Mouse (Mus musculus) forebrain, embryonic 14.5 days (tissue): ENCODE results near the gene Cela2a. TPM values are rescaled to one million over a fixed set of nuclear protein-coding genes. Genes with fewer than 3 reads are reported as not detected.
A peak's percentile ranks its signal among the peaks of the same experiment; 100 is the strongest.

Source experiments
- ATAC-seq: fragments of 200-750 bp; cut with Nextera tagmentation; 2 replicates; pipeline ENCODE4 v1.8.0; 2017; ENCODE audit warnings: mild to moderate bottlenecking, moderate library complexity
- DNase-seq: peaks from one replicate; pipeline ENCODE4 v3.0.0-alpha.2; 2015; ENCODE audit warnings: low spot score
- H3K27ac ChIP-seq: fragments of 300-500 bp; sonication (generic); 2 replicates; pipeline ENCODE4 v1.5.1; 2014; ENCODE audit warnings: low read depth, mild to moderate bottlenecking, control low read depth, low read length, moderate library complexity
- H3K27me3 ChIP-seq: fragments of 300-500 bp; sonication (generic); replicated peaks from 2 replicates; pipeline ENCODE4 v1.6.1; 2014; ENCODE audit warnings: low read length, control low read depth, mixed read lengths; ENCODE audit not compliant: control insufficient read depth, insufficient read depth
- H3K36me3 ChIP-seq: fragments of 300-500 bp; sonication (generic); 2 replicates; pipeline ENCODE4 v1.6.1; 2014; ENCODE audit warnings: low read length, control low read depth; ENCODE audit not compliant: control insufficient read depth, insufficient read depth
- H3K4me1 ChIP-seq: fragments of 300-500 bp; sonication (generic); 2 replicates; pipeline ENCODE4 v1.6.1; 2014; ENCODE audit warnings: antibody characterized with exemption, low read length, control low read depth; ENCODE audit not compliant: control insufficient read depth, insufficient read depth
- H3K4me2 ChIP-seq: fragments of 300-500 bp; sonication (generic); 2 replicates; pipeline ENCODE4 v1.6.1; 2014; ENCODE audit warnings: mild to moderate bottlenecking, control low read depth, low read length
- H3K4me3 ChIP-seq: fragments of 300-500 bp; sonication (generic); 2 replicates; pipeline ENCODE4 v1.5.1; 2014; ENCODE audit warnings: low read depth, low read length, control low read depth
- H3K9ac ChIP-seq: fragments of 300-500 bp; sonication (generic); 2 replicates; pipeline ENCODE4 v1.6.1; 2014; ENCODE audit warnings: mild to moderate bottlenecking, low read length, control low read depth, moderate library complexity
- H3K9me3 ChIP-seq: fragments of 300-500 bp; sonication (generic); replicated peaks from 2 replicates; pipeline ENCODE4 v1.6.1; 2016; ENCODE audit warnings: low read length, control low read depth, mixed read lengths; ENCODE audit not compliant: control insufficient read depth
- WGBS: fragments of 180-500 bp; shearing (Covaris S2); extraction: QIAGEN DNeasy Blood & Tissue Kit; methylation state at CpG from one replicate; pipeline ENCODE4 v1.1.7; 2014; 5-methylcytosine and 5-hydroxymethylcytosine counted together
- polyA plus RNA-seq: library from polyadenylated mRNA; unstranded; fragments of >200 nt; fragmentation: Nextera tagmentation; extraction: Ambion mirVana; gene quantifications from 2 replicates; pipeline ENCODE4 v1.2.1, GENCODE M21; 2014

The Cela2a gene
- polyA plus RNA-seq, 1 experiment from 2014 or later, result not detected

GRCm38 (mm10) chr4:141796954-141797353 is 29.0 kb downstream of the Cela2a start:
- ATAC-seq (no peak), DNase-seq (no peak)
- Histone ChIP-seq H3K4me2 (no peak overlapping the region), H3K36me3 (peaks cover 8% of the 10 kb centered on the region; the same call in 1 of the 2 replicates), H3K4me1 (peaks cover 8% of the 10 kb centered on the region; the same call in 1 of the 2 replicates), H3K27ac (no peak overlapping the region), H3K9ac (no peak overlapping the region), H3K4me3 (no peak overlapping the region), H3K27me3 (no peaks in the 10 kb centered on the region), H3K9me3 (no peaks in the 10 kb centered on the region)
- 93% methylated on average over 4 of the region's 4 CpGs for WGBS

DNA sequence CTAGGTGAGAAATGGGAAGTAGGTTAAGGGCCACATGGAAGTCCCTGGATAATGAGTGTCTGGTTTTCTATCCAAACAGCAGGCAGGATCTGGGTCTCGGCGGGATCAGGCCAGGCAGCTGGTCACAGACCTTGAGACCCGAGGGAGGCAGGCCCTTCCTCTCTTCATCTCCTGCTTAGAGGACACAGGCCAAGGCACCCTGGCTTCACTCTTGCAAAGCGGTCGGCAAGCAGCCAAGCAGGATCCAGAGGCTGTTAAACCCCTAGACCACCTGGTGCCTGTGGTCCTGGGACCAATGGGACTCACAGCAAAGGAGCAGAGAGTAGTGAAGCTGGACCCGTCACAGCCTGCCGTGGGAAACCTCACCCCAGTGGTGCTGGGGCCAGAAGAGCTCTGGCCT is 29.6 kb downstream of the Cela2a start:
- Histone ChIP-seq H3K4me2 (no peak overlapping the region), H3K27ac (no peak overlapping the region), H3K4me3 (no peak overlapping the region), H3K36me3 (peaks cover 8% of the 10 kb centered on the region; the same call in 1 of the 2 replicates), H3K27me3 (no peaks in the 10 kb centered on the region), H3K9me3 (no peaks in the 10 kb centered on the region), H3K4me1 (peaks cover 8% of the 10 kb centered on the region; the same call in 1 of the 2 replicates), H3K9ac (no peak overlapping the region)
- WGBS, result 91% methylated on average over 7 of the region's 7 CpGs
- ATAC-seq, result no peak
- DNase-seq, result no peak

- WGBS, result 17% methylated on average over 5 of the region's 5 CpGs
- Histone ChIP-seq H3K27ac (peak overlapping the region; percentile 89), H3K4me1 (peaks cover 13% of the 10 kb centered on the region), H3K9ac (peak overlapping the region; percentile 77), H3K4me3 (peak overlapping the region; percentile 73), H3K27me3 (no peaks in the 10 kb centered on the region), H3K9me3 (no peaks in the 10 kb centered on the region), H3K4me2 (peak overlapping the region; percentile 64), H3K36me3 (peaks cover 8% of the 10 kb centered on the region; the same call in 1 of the 2 replicates)
- no peak for ATAC-seq
- DNase-seq, result no peak
Observed at GRCm38 (mm10) chr4:141794152-141794535, 31.8 kb downstream of the Cela2a start.

GRCm38 (mm10) chr4:141793282-141794151 is 32.4 kb downstream of the Cela2a start, which contains the start of gene Casp9:
TSS of gene Casp9 (plus strand) at chr4:141793612.
- peak; percentile 78 for ATAC-seq
- H3K27ac ChIP-seq, result peak within 1 kb of the TSS; percentile 89
- H3K9ac ChIP-seq, result peak within 1 kb of the TSS; percentile 77
- H3K36me3 ChIP-seq, result peaks cover 10% of the 10 kb centered on the region
- peak within 1 kb of the TSS; percentile 64 for H3K4me2 ChIP-seq
- peak within 1 kb of the TSS; percentile 73 for H3K4me3 ChIP-seq
- no peaks in the 10 kb centered on the region for H3K27me3 ChIP-seq
- peaks cover 13% of the 10 kb centered on the region for H3K4me1 ChIP-seq
- DNase-seq, result peak; percentile 96
- H3K9me3 ChIP-seq, result no peaks in the 10 kb centered on the region
- under 1% methylated on average over 55 of the region's 80 CpGs for WGBS

- Histone ChIP-seq H3K36me3 (peaks cover 11% of the 10 kb centered on the region), H3K27ac (peak overlapping the region; percentile 89), H3K9ac (peak overlapping the region; percentile 33; the same call in 1 of the 2 replicates), H3K27me3 (no peaks in the 10 kb centered on the region), H3K9me3 (no peaks in the 10 kb centered on the region), H3K4me3 (peak overlapping the region; percentile 73), H3K4me1 (peaks cover 13% of the 10 kb centered on the region), H3K4me2 (peak overlapping the region; percentile 64)
- DNase-seq (no peak), ATAC-seq (no peak)
- WGBS, result 14% methylated on average over 10 of the region's 10 CpGs
Observed at GRCm38 (mm10) chr4:141792554-141793281, 33.2 kb downstream of the Cela2a start.

- ATAC-seq, result no peak
- WGBS, result 92% methylated on average over 8 of the region's 8 CpGs
Observed at GRCm38 (mm10) chr4:141791951-141792350, 34.0 kb downstream of the Cela2a start.

DNA sequence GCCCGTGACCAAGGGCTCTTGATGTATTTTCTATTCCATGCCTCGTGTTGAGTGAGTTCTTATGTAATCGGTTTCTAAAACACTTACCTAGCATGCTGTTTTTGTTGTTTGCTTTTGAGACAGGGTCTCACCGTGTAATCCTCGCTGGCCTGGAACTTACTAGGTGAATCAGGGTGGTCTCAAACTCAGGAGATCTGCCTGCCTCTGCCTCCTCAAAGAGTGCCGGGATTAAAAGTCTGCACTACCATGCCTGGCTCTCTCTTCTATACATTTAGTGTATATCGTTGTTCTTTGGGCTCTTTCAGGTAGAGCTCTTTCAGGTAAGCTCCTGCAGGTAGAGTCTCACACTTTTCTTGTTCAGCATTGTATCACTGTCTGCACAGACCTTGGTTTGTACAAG is 34.5 kb downstream of the Cela2a start:
- WGBS, result 92% methylated on average over 7 of the region's 7 CpGs
- Histone ChIP-seq H3K27me3 (no peaks in the 10 kb centered on the region), H3K4me1 (peaks cover 13% of the 10 kb centered on the region), H3K4me2 (no peak overlapping the region), H3K27ac (no peak overlapping the region), H3K36me3 (peaks cover 15% of the 10 kb centered on the region), H3K9ac (no peak overlapping the region), H3K9me3 (no peaks in the 10 kb centered on the region), H3K4me3 (no peak overlapping the region)
- DNase-seq (no peak), ATAC-seq (no peak)

More at GRCm38 (mm10) chr4:141791951-141792350, 34.0 kb downstream of the Cela2a start:
- H3K27me3 ChIP-seq, result no peaks in the 10 kb centered on the region
- H3K4me2 ChIP-seq, result no peak overlapping the region
- peaks cover 13% of the 10 kb centered on the region for H3K4me1 ChIP-seq
- H3K9ac ChIP-seq, result no peak overlapping the region
- H3K9me3 ChIP-seq, result no peaks in the 10 kb centered on the region
- no peak overlapping the region for H3K4me3 ChIP-seq
- no peak overlapping the region for H3K27ac ChIP-seq
- no peak for DNase-seq
- H3K36me3 ChIP-seq, result peaks cover 11% of the 10 kb centered on the region

- peak within 1 kb of the TSS; percentile 74 for H3K27ac ChIP-seq
- ATAC-seq (peak; percentile 93), DNase-seq (peak; percentile 100)
- no peaks in the 10 kb centered on the region for H3K9me3 ChIP-seq
- H3K36me3 ChIP-seq, result peaks cover 23% of the 10 kb centered on the region
- H3K27me3 ChIP-seq, result no peaks in the 10 kb centered on the region
- 1% methylated on average over 41 of the region's 42 CpGs for whole genome bisulfite sequencing
- peak within 1 kb of the TSS; percentile 82 for H3K4me2 ChIP-seq
- H3K9ac ChIP-seq, result peak within 1 kb of the TSS; percentile 95
- peaks cover 13% of the 10 kb centered on the region for H3K4me1 ChIP-seq
- H3K4me3 ChIP-seq, result peak within 1 kb of the TSS; percentile 95
Observed at GRCm38 (mm10) chr4:141790524-141790990, 35.4 kb downstream of the Cela2a start, which contains the start of gene Dnajc16. TSS of gene Dnajc16 (minus strand) at chr4:141790931.
